Mouse (Mus musculus): ENCODE data around the gene 1110025L11Rik.
"Not testable (repeated sequence)": the region's sequence is repeated elsewhere in the genome, so short reads cannot be mapped to it uniquely, and the experiment has no call there.

The 1110025L11Rik gene

DNA sequence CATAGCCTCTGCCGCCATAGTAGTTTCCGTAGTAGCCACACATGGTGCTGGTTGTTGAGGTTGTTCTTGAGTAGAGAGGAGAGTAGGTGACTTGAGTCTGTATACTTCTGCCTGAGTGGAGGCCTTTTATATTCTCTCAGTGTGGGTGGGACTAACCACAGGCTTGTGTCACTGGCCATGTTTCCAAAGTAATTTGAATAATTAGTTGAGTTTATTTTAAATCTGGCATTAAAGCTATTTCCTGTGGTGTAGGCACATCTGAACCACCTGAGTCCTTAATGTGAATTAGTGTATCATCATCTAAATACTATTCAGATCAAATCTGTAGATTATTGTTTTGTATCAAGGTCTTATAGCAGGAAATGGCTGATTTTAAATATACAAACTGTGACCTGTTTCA lies at the start of gene 1110025L11Rik:
1110025L11Rik (minus strand) TSS at position 101 of the 400 bp plus-strand sequence.
- not testable (repeated sequence) for DNase-seq (ENCODE audit: low spot score)

DNA sequence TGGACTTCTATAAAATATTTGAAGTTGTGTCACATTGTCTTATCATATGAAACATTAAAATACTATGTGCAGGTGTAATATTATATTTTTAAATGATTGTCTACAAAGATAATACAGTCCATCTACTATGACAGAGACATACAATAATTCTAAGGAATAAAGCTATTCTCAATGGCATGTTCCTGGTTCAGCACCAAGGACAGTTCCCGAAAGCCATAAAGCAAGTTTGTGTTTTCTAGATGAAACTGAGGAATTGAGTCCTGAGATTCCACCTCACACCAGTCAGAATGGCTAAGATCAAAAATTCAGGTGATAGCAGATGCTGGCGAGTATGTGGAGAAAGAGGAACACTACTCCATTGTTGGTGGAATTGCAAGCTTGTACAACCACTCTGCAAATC lies 7.2 kb upstream of the 1110025L11Rik start:
- DNase-seq (ENCODE audit: low spot score): not testable (repeated sequence)

DNA sequence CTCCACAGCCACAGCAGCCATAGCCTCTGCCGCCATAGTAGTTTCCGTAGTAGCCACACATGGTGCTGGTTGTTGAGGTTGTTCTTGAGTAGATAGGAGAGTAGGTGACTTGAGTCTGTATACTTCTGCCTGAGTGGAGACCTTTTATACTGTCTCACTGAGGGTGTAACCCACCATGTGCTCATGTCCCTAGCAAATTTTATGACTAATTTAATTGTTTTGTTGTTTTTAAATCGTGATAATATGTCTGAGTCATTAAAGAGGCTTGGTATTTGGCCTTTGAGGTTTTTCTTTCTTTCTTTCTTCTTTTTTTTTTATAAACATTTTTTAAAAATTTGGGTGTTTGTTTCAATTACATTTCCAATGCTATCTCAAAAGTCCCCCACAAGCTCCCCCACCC lies 16.0 kb downstream of the 1110025L11Rik start, which contains the start of gene Krtap6-5:
Krtap6-5 (minus strand) TSS at position 101 of the 400 bp plus-strand sequence.
- DNase-seq (ENCODE audit: low spot score): no peak

DNA sequence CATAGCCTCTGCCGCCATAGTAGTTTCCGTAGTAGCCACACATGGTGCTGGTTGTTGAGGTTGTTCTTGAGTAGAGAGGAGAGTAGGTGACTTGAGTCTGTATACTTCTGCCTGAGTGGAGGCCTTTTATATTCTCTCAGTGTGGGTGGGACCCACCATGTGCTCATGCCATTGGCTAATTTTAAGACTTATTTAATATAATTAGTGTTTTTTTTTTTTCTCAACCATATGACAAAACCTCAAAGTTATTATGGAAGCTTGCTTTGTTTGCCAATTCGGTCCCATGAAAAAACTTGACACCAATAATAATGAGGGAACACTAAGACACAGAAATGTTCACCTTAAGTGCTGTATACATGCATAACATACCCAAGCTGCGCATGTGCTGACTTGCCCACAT lies 22.4 kb downstream of the 1110025L11Rik start, which contains the start of gene Gm10228:
Gm10228 (minus strand) TSS at position 101 of the 400 bp plus-strand sequence.
- DNase-seq (ENCODE audit: low spot score): not testable (repeated sequence)

DNA sequence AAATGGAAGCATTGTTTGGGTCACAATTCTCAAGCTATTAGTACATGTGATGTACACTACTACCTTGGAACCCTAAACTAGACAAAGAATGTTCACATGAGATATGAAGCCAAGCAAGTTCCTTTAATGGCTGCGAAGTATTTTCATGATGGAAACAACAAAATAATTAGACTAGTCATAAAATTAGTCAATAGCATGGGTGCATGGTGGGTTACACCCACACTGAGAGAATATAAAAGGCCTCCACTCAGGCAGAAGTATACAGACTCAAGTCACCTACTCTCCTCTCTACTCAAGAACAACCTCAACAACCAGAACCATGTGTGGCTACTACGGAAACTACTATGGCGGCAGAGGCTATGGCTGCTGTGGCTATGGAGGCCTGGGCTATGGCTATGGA lies 32.4 kb downstream of the 1110025L11Rik start, which contains the start of gene Krtap6-1:
Krtap6-1 (plus strand) TSS at position 301 of the 400 bp plus-strand sequence.
- not testable (repeated sequence) for DNase-seq (ENCODE audit: low spot score)

DNA sequence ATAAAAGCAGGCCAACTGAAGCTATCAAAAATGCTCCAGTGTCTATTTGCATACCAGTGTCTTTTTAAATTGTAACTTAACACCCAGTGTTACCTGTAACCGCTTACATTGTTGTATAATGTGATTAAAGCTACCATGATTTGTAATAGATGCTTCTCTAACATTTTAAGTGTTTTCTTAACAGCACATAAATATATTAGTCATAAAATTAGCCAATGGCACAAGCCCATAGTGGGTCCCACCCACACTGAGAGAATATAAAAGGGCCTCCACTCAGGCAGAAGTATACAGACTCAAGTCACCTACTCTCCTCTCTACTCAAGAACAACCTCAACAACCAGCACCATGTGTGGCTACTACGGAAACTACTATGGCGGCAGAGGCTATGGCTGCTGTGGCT lies 48.8 kb downstream of the 1110025L11Rik start, which contains the start of gene Gm10229:
Gm10229 (plus strand) TSS at position 301 of the 400 bp plus-strand sequence.
- not testable (repeated sequence) for DNase-seq (ENCODE audit: low spot score)

DNA sequence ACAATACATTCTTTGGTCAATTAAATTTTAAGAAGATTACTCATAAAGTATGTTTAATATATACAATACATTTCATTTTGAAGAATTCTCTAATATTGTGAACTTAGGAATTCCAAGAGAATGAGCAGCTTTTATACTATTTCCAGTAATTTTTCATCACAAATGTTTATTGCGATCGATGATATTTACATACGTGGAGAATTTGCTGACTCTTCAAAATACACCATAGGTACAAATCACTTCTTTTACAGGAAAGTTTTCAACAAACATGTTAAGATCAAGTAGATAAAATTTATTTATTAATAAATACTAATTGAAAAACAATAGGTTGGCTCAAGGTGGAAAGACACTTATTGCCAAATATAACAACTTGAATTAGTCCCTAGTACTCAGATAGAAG lies 49.8 kb downstream of the 1110025L11Rik start:
- no peak for DNase-seq (ENCODE audit: low spot score)
